Mouse (Mus musculus) gastrocnemius, postnatal 36 days (tissue): ENCODE measurements around the gene Dnah11. TPM values are rescaled to one million over a fixed set of nuclear protein-coding genes. Genes with fewer than 3 reads are reported as not detected.

Source experiments
- DNase-seq, 2 experiments: peaks; one replicate each; pipeline ENCODE4 v3.0.0; 2022
- intact Hi-C: fragments of 180-260 bp; cut with DNase I; formaldehyde crosslinking; loops from one replicate; pipeline ENCODE4 v1.15.1; 2025
- total RNA-seq, 2 experiments: library from RNA; stranded (reverse); gene quantifications; 2 replicates each; pipeline ENCODE4 v1.2.3; 2021

Gene Dnah11
- total RNA-seq, 2 experiments from 2014 or later, result not detected

GRCm38 (mm10) chr12:118098257-118098656, 100.6 kb downstream of the Dnah11 start:
- no peak for DNase-seq
- intact Hi-C loops, result no loop called here

DNA sequence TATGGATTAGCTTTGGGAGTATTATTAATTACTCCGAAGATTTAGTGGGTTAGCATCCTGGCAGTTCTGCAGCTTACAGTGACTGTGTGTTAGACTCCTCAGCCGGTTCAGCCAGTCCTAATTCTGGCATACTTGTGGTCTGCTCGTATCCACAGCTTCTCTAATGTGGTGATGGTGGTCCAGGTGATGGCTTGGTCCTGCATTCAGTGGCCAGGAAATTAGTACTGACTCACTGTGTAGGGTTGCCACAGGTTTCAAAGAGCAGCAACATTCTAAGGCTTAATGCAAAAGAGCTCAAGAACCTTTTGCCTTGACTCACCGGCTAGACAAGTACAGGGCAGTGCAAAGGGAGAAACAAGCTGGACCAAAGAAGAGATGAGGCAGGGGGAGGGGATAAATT, 103.9 kb downstream of the Dnah11 start:
- DNase-seq, result no peak
- intact Hi-C loops, result no loop called here

- DNase-seq, result no peak
- intact Hi-C loops, result no loop called here
Measured at GRCm38 (mm10) chr12:118085291-118085690, 113.6 kb downstream of the Dnah11 start.

GRCm38 (mm10) chr12:118084806-118085205, 114.0 kb downstream of the Dnah11 start:
- DNase-seq, result no peak
- intact Hi-C loops, result no loop called here

- DNase-seq, result no peak
- intact Hi-C loops, result no loop called here
Measured at GRCm38 (mm10) chr12:118084134-118084533, 114.7 kb downstream of the Dnah11 start.

- DNase-seq, result no peak
- intact Hi-C loops, result no loop called here
Measured at GRCm38 (mm10) chr12:118080441-118080840, 118.4 kb downstream of the Dnah11 start.

DNA sequence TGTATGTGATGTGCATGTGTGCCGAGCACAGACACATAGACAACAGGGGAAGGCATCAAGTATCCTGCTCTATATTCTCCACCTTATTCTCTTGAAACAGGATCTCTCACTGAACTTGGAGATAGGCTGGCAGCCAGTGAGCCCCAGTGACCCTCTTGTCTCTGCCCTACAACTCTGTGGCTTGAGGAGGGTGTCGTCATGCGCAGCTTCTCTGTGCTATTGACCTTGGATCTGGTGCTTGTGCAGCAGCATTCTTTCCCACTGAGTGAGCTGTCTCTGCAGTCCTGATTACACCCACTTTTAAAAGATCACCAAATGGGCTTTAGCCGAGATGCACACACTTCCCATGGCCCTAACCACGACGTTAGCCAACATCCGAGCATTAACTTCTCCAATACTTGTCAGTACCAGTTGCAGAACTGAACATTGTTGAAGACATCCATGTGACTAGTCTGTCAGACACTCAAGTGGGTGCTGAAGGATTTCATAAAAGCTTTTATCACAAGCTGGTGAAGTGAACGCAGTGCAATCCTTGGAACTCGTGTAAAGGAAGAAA, 120.3 kb downstream of the Dnah11 start:
- no peak for DNase-seq
- intact Hi-C loops, result no loop called here

GRCm38 (mm10) chr12:118076802-118077201, 122.0 kb downstream of the Dnah11 start:
- intact Hi-C loops, result no loop called here
- no peak for DNase-seq

- DNase-seq, result no peak
- intact Hi-C loops, result no loop called here
Measured at GRCm38 (mm10) chr12:118072181-118072872, 126.5 kb downstream of the Dnah11 start.

DNA sequence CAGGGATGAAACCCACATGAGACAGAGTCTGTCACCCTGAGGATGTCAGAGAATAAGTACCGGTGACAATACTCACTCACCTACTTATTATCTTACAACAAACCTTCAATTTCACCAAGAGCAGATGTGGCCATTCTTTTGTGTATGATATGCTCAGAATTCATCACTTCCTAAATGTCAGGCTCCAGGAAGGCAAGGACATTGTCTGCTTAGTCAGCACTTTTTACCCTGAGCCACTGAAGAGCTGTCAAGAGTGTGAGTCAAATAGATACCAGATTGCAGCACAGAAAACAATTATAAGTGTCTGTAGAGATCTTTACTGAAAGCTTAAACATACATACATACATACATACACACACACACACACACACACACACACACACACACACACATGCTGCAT, 127.2 kb downstream of the Dnah11 start:
- intact Hi-C loops, result no loop called here
- DNase-seq, result no peak

- DNase-seq, result no peak
- intact Hi-C loops, result no loop called here
Measured at GRCm38 (mm10) chr12:118068785-118069184, 130.1 kb downstream of the Dnah11 start.

DNA sequence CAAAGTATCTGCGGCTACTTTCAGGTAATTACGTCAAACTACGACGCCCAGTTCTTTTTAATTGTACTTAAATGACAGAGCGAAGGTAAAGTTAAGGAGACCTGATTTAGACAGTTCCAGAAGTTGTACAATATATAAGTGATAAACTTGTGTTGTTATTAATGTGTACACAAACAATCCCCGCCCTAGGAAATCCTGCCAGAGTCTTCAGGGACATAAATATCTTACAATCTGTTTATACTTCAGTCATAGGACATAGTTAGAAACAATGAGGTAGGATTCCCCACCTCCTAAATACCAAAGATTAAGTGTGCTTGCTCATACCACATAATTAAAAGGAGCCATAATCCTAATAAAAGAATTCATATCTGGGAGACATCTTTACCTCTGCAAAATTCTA, 136.5 kb downstream of the Dnah11 start:
- DNase-seq, result no peak
- intact Hi-C loops, result no loop called here

DNA sequence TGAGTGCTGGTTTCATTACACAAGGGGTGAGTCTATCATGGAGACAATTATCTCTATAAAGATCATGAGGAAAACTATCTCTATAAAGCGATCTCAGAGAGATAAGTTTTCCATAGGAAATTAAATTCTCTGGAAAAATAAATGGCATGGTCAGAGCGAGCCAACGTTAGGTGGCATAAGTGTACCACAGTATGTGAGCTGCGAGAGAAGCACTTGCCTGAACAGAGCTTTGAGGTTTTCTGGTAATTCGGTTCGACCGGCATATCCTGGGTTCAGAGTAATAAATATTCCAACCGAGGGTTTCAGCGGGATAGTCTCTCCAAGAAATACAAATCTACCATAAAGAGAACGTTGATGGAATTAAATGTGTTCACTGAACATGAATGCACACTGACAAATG, 142.0 kb downstream of the Dnah11 start:
- intact Hi-C loops, result no loop called here

DNA sequence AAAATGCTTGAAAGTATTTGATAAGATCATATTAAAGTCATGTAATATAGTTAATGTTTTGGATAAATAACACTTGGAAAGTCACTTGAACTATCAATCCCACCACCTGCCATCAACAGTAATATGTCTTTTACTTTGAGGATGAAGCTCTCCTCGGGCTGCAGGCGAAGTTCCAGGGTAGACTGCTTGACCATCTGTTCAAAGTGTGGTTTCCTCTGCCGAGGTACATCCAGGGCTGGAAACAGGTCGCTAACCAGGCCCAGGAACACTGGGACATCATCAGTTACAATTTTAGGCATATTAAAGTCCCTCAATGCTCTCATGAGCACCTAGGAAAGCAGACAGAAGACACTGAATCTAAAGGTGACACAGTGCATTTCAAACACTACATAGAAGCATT, 153.5 kb downstream of the Dnah11 start:
- intact Hi-C loops, result no loop called here

More for the DNA sequence above, 142.0 kb downstream of the Dnah11 start:
- no peak for DNase-seq

GRCm38 (mm10) chr12:118043130-118043647, 155.7 kb downstream of the Dnah11 start:
- DNase-seq, result no peak
- intact Hi-C loops, result no loop called here

More for the DNA sequence above, 153.5 kb downstream of the Dnah11 start:
- DNase-seq, result no peak

DNA sequence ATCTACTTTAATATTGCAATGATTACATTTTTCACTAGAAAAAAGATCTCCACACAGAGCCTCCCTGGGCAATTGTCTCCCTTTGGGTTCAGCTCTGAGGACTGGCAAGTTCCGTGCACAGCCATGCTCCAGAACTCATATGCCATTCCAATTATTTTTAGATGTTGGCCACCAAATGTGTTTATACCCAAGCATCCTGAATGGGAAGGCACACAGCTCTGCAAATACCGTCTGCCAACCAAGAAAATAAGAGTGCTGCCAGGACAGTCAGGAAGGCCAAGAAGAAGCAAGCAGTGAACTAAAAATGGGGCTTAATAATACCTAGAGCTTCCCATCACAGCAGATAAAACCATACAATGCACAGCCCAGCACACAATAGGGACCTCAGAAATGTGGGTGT, 156.6 kb downstream of the Dnah11 start:
- intact Hi-C loops, result no loop called here
- no peak for DNase-seq

GRCm38 (mm10) chr12:118034990-118035389, 163.9 kb downstream of the Dnah11 start:
- DNase-seq, result no peak
- intact Hi-C loops, result no loop called here

DNA sequence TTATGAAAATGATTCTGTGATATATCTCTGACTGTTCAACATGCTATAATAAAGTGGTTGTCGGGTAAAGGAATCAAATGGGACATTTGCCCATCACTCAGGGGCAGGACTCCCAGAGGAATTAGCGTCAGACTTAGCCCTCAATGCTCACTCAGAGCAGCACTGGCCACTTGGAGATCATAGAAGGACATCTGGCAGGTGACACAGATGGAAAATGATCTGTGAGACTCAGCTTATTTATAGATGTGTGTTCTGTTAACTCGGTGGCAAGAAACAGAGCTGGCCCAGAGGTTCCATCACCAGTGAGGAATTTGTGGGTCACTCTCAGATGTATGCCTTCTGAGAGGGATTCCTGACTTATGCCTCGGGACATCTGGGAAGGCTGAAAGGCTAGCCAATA, 173.1 kb downstream of the Dnah11 start:
- no peak for DNase-seq
- intact Hi-C loops, result loop anchor here (10.0 kb wide), 1 partner anchor 279 kb away; the partner anchor contains the start of gene Sp4

- intact Hi-C loops, result no loop called here
Measured at GRCm38 (mm10) chr12:118018936-118019335, 179.9 kb downstream of the Dnah11 start.

GRCm38 (mm10) chr12:118013872-118014271, 185.0 kb downstream of the Dnah11 start:
- no peak for DNase-seq
- intact Hi-C loops, result no loop called here

More at GRCm38 (mm10) chr12:118018936-118019335, 179.9 kb downstream of the Dnah11 start:
- DNase-seq, result no peak

- DNase-seq, result no peak
- intact Hi-C loops, result no loop called here
Measured at GRCm38 (mm10) chr12:118011921-118012320, 186.9 kb downstream of the Dnah11 start.

DNA sequence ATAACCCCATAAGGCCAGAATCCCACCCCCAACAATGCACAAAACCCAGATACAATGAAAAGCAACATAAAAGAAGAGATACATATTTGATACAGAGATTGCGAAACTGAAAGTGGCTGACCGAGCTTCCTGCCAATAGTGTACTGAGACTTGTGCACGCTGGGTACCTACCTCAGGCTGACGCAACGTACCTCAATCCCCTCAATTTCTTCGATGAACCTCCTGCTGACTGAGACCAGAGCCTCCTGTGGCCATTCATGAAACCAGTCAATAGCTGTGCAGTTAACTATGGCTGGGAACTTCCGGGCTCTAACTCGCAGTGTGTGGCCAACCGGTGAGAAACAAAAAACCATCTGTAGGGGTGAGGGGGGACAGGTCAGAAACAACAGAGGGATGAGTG, 203.9 kb downstream of the Dnah11 start:
- intact Hi-C loops, result loop anchor here (10.0 kb wide), 1 partner anchor 310 kb away; the partner anchor contains the start of gene Sp4
- DNase-seq, result no peak
